Mouse (Mus musculus): ENCODE data around the gene Gbgt1. TPM values are rescaled to one million over a fixed set of nuclear protein-coding genes. Genes with fewer than 3 reads are reported as not detected.
A peak's percentile ranks its signal among the peaks of the same experiment; 100 is the strongest.

Gene Gbgt1
- total and polyA plus RNA-seq, 3 experiments: 0.11 TPM; not detected in 2

GRCm38 (mm10) chr2:28463919-28464318, 32.8 kb upstream of the Gbgt1 start:
- H3K27ac ChIP-seq (ENCODE audit: control insufficient read depth, low read depth, low read length): no peak overlapping the region
- peaks cover 0 to 2% of the 10 kb centered on the region in 2 experiments; a peak in 2 of 4 replicates for H3K36me3 ChIP-seq (ENCODE audit: control insufficient read depth in 1 of 2, insufficient read depth in 2 of 2, low read length in 2 of 2)
- H3K27me3 ChIP-seq (ENCODE audit: control insufficient read depth in 1 of 2, insufficient read depth in 2 of 2, low read length in 2 of 2): peaks cover 0 to 2% of the 10 kb centered on the region in 2 experiments; a peak in 2 of 4 replicates
- no peaks in the 10 kb centered on the region for H3K9me3 ChIP-seq (replicated peaks; ENCODE audit: insufficient read depth, low read length)
- H3K79me2 ChIP-seq (ENCODE audit: control insufficient read depth, insufficient read depth, low read length, poor library complexity): peaks cover 10% of the 10 kb centered on the region
- H3K4me3 ChIP-seq (ENCODE audit: control insufficient read depth in 1 of 2, insufficient read depth in 1 of 2, low read depth in 2 of 2, low read length in 2 of 2): no peak overlapping the region
- peak; percentile 40 for TF ChIP-seq SMC3 (IDR thresholded peaks at IDR 0.05; ENCODE audit: low read depth, low read length)
- TF ChIP-seq HCFC1 (IDR thresholded peaks at IDR 0.05; ENCODE audit: low read depth, low read length): 0 out of 2 replicates have a peak, but pooled peaks have one; percentile 19
- TF ChIP-seq MAFK (IDR thresholded peaks at IDR 0.05; ENCODE audit: borderline replicate concordance, low read depth, low read length): no peak
- TF ChIP-seq MYC (IDR thresholded peaks at IDR 0.05; ENCODE audit: low read depth, low read length): peak; percentile 35; the same call in 1 of the 2 replicates
- TF ChIP-seq MAX (IDR thresholded peaks at IDR 0.05; ENCODE audit: low read length): no peak
- peak; percentile 67 for TF ChIP-seq RAD21 (IDR thresholded peaks at IDR 0.05; ENCODE audit: low read depth, low read length)
- TF ChIP-seq GATA1 (IDR thresholded peaks at IDR 0.05; ENCODE audit: low read depth, low read length): no peak
- peak; percentile 63 to 86 (median 79) for TF ChIP-seq CTCF (IDR thresholded peaks at IDR 0.05 in 2 of 3, conservative IDR thresholded peaks at IDR 0.05 in 1 of 3; ENCODE audit: control insufficient read depth in 1 of 3, insufficient read depth in 1 of 3, low read depth in 2 of 3, low read length in 3 of 3, poor library complexity in 1 of 3, severe bottlenecking in 1 of 3)
- peak; percentile 80; the same call in 1 of the 2 replicates for TF ChIP-seq ZKSCAN1 (IDR thresholded peaks at IDR 0.05; ENCODE audit: low read depth, low read length)
- peak; percentile 100 for TF ChIP-seq ZNF384 (IDR thresholded peaks at IDR 0.05; ENCODE audit: low read depth, low read length)
- TF ChIP-seq ZC3H11A (IDR thresholded peaks at IDR 0.05; ENCODE audit: low read depth, low read length): peak; percentile 34; the same call in 1 of the 2 replicates
- TF ChIP-seq MXI1 (IDR thresholded peaks at IDR 0.05; ENCODE audit: low read depth, low read length): no peak
- H3K9ac ChIP-seq (ENCODE audit: control insufficient read depth, low read depth, low read length, poor library complexity, severe bottlenecking): no peak overlapping the region
- peak; percentile 80 for DNase-seq (ENCODE audit: low read depth, low spot score)
- H3K4me1 ChIP-seq (ENCODE audit: control insufficient read depth in 1 of 2, insufficient read depth in 2 of 2, low read length in 2 of 2): peaks cover 3 to 9% of the 10 kb centered on the region in 2 experiments; a peak in 2 of 4 replicates

DNA sequence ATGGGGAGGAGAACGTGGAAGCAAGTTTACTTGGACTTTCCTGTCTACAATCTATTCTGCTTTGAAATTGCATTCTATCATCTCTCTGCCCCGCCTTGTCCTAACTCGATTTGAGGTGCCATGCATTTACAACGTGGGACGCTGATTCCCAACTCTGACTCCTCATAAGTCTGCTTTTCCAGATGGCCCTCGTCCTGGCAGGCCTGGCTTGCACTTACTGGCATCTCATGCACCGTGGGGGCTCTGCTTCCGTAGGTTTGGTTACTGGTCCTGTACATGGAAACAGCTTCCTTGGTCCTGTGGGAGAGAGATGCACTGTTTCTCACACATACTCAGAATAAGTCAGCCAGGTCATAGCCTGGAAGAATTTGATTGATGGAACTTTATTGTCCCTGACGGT, 31.8 kb upstream of the Gbgt1 start:
- H3K27ac ChIP-seq (ENCODE audit: control insufficient read depth, low read depth, low read length): no peak overlapping the region
- H3K9me3 ChIP-seq (replicated peaks; ENCODE audit: insufficient read depth, low read length): no peaks in the 10 kb centered on the region
- no peak overlapping the region for H3K9ac ChIP-seq (ENCODE audit: control insufficient read depth, low read depth, low read length, poor library complexity, severe bottlenecking)
- peaks cover 2% of the 10 kb centered on the region in 2 experiments; a peak in 2 of 4 replicates for H3K36me3 ChIP-seq (ENCODE audit: control insufficient read depth in 1 of 2, insufficient read depth in 2 of 2, low read length in 2 of 2)
- peaks cover 0 to 2% of the 10 kb centered on the region in 2 experiments; a peak in 2 of 4 replicates for H3K27me3 ChIP-seq (ENCODE audit: control insufficient read depth in 1 of 2, insufficient read depth in 2 of 2, low read length in 2 of 2)
- peaks cover 12% of the 10 kb centered on the region for H3K79me2 ChIP-seq (ENCODE audit: control insufficient read depth, insufficient read depth, low read length, poor library complexity)
- TF ChIP-seq ZC3H11A (IDR thresholded peaks at IDR 0.05; ENCODE audit: low read depth, low read length) (no peak), SIN3A (IDR thresholded peaks at IDR 0.05; ENCODE audit: low read length) (no peak), TCF12 (IDR thresholded peaks at IDR 0.05; ENCODE audit: low read depth, low read length) (no peak), MEF2A (IDR thresholded peaks at IDR 0.05; ENCODE audit: extremely low read depth, insufficient replicate concordance, low read depth, low read length, poor library complexity, severe bottlenecking) (no peak), MAFK (IDR thresholded peaks at IDR 0.05; ENCODE audit: borderline replicate concordance, low read depth, low read length) (no peak), UBTF (IDR thresholded peaks at IDR 0.05; ENCODE audit: borderline replicate concordance, insufficient read depth, low read depth, low read length) (no peak)
- no peak overlapping the region for H3K4me3 ChIP-seq (ENCODE audit: control insufficient read depth in 1 of 2, insufficient read depth in 1 of 2, low read depth in 2 of 2, low read length in 2 of 2)
- no peak for DNase-seq (ENCODE audit: low read depth, low spot score)
- H3K4me1 ChIP-seq (ENCODE audit: control insufficient read depth in 1 of 2, insufficient read depth in 2 of 2, low read length in 2 of 2): peaks cover 3 to 12% of the 10 kb centered on the region in 2 experiments; a peak in 2 of 4 replicates

Data from MEL (cell line).